Mouse (Mus musculus) frontal cortex, postnatal 10 days (tissue): ENCODE data around the gene Golga1.

Experiments used
- DNase-seq, 2 experiments: peaks; one replicate each; pipeline ENCODE4 v3.0.0; 2022; ENCODE audit warnings: low spot score in 2 of 2, mixed read lengths in 1 of 2

Golga1 gene

GRCm38 (mm10) chr2:39006149-39006730, 59.1 kb downstream of the Golga1 start:
- DNase-seq, result no peak

DNA sequence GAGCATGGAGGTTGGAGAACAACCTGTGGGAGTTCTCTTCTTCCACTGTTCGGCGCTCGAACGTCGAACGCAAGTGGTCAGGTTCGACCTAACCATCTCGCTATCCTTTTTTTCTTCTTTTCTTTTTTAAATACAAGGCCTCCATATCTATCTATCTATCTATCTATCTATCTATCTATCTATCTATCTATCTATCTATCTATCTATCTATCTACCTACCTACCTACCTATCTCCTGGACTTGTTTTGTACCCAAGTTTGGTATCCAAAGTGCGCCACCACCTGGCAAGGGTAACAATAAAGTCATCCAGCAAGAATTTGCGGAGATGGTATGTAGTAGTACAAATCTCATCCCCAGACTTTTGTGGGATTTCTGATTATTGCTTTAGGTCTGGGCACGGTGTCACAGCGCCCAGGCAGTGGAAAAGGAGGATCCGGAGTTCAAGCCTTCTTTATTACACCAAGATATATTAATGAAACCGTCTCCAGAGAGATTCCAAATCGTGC, 59.7 kb downstream of the Golga1 start, which contains the start of gene Rpl35:
Gene Rpl35 (minus strand): TSS at position 51 of the 506 bp plus-strand sequence.
- DNase-seq, result no peak

- DNase-seq, result peak; percentile 84 to 89
Observed at GRCm38 (mm10) chr2:39004880-39005435, 60.4 kb downstream of the Golga1 start, which contains the start of gene Arpc5l. Gene Arpc5l, plus strand, starts transcription at chr2:39005348.

DNA sequence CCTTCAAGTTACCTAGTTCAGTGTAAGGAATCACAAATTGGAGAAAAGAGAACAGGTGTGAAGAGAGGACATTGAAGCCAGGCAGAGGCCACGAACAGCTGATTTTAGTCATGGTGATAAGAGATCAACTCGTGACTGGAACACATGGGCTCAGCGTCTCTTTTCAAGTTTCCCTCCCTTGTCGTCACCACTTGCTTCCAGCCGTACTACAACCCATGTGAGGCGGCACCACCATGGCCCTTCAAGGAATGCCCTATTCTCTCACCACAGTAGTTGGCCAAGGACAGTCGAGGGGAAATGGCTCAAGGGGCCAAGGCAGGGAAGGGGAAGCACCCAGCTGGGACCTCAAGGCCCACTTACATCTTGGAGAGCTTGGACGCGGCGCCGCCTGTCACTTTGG, 61.0 kb downstream of the Golga1 start:
- DNase-seq, result no peak

- DNase-seq, result no peak
Observed at GRCm38 (mm10) chr2:39003512-39003911, 61.8 kb downstream of the Golga1 start.

DNA sequence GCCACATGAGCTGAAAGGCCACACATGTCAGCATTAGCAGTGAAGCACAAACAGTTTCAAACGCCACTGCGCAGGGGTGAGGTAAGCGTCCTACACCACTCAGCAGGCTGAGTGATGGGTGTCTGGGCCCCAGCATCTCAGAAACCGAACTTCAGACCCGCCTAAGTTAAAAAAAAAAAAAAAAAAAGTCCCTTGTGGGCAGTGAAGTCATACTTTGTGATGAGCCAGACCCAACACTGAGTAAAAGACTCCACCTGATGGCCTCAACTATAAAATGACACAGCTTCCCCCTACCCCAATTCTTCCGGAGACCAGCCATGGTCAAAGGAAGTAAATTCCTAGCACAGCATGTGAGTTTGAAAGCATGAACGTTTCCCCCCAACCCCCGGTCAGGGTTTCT, 62.2 kb downstream of the Golga1 start:
- no peak for DNase-seq

DNA sequence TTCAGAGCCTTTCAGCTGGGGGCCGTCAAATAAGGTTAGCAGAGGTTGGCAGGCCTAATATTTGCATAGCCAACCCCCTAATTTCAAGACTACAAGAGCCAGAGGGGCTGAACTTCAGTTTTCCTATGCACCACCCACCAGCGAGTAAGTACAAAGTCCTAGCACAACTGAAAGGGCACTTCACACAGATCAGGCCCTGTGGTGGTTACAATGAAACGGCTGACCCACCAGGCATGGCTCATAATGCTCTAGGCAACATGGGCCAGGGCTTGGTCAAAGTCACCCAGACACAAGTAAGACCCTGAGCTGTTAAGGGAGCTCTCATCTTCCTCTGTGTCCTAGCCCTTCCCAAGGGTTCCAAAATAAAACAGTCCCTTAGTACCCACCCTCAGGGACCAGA, 63.5 kb downstream of the Golga1 start:
- DNase-seq, result no peak

DNA sequence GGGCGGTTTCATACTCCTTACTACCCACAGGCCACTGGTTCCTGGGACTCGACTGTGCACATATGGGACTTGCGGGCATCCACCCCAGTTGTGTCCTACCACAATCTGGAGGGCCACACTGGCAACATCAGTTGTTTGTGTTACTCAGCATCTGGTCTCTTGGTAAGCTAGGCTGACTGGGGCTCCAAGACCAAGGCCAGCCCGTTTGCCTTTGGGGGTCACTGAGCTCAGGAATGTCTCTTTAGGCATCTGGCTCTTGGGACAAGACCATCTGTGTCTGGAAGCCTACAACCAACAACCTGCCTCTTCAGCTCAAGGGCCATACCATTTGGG, 64.8 kb downstream of the Golga1 start:
- no peak for DNase-seq

DNA sequence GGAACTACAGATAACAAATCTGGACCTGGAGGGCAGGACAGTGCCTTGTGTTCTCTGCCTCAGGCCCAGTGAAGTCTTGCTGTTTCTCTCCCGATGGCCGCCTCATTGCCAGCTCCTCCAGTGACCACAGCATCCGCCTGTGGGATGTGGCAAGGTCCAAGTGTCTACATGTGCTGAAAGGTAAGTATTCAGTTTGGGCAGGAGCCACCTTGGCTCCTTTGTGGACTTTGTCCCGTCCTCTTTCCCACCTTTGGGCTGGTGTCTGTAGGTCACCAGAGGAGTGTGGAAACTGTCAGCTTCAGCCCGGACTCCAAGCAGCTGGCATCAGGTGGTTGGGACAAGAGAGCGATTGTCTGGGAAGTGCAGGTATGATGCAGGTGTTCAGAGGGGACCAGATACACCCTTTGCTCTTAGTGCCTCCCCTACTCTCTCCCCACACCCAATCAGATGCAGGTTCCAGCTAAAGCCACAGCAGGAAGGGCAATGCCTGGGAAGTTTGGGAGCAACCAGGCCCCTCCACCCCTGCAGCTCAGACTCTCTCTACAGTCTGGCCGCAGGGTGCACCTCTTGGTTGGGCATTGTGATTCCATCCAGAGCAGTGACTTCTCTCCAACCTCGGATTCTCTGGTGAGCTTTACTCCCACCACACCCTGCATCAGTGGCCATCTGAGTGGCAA, 65.3 kb downstream of the Golga1 start:
- no peak for DNase-seq

- DNase-seq, result no peak
Observed at GRCm38 (mm10) chr2:38999381-38999780, 66.0 kb downstream of the Golga1 start.

DNA sequence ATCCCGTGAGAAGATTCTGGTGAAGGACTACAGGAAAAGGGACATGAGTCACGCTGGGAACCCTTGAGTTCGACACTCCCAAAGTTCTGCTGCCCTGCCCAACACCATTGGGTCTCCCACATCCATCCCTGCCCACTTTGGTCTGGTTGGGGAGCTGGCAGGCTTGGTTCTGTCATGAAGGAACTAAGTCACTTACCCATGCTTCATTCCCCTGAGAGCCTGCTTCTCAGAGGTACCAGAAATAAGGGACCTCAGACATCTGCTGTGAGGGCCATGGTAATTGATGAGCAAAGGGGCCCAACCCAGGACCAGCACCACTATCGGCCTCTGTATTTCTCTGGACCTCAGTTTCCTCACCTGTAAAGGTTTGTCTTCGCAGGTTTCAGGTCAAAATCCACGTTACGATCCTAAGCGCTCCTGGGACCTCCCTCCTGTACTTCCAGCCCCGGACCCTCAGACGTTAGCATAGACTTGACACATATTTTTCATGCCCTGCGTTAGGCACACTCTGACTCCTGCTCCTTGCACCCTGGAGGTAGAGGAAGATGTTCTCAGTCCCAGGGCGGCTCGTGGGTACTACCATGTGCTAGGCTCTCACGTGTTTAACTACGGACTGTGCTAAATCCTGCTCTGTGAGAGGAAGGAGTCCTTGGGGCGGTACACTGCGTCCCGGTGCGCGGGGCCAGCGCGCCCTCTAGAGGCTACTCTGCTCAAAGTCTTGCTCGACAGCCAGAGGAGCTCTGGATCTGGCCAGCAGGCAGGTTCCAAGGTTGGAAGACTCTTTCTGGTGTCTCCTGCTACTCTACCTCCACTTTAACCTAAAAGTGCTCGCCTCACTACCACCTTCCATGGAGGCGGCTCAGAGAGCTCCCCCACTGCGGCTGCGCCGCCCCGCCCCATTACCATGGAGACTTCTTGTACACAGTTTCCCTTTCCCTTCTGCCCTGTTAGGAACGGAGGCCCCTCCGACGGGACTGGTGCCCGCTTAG, 67.7 kb downstream of the Golga1 start, which contains the start of gene Wdr38:
Gene Wdr38 (plus strand): TSS at position 91 of the 989 bp plus-strand sequence.
- DNase-seq, result peak; percentile 80 to 88

DNA sequence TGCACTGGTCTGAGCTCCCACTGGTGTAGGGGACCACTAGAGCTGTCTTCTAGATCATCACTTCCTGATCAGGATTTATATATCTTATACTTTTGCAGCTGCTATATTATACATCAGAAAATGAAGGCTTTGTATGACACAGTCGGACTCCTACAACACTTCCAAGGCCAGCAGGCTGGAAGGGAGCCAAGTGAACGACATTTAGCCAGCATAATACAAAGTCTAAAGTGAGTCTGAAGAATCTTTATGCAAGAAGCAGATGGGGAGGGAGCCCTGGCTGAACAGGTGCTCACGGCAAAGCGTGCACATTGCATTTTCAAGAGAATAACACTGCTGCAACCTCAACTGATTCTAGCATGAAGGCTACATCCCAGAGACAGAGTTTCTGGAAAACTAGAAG, 72.9 kb downstream of the Golga1 start:
- DNase-seq, result no peak

GRCm38 (mm10) chr2:38992004-38992403, 73.3 kb downstream of the Golga1 start:
- no peak for DNase-seq

DNA sequence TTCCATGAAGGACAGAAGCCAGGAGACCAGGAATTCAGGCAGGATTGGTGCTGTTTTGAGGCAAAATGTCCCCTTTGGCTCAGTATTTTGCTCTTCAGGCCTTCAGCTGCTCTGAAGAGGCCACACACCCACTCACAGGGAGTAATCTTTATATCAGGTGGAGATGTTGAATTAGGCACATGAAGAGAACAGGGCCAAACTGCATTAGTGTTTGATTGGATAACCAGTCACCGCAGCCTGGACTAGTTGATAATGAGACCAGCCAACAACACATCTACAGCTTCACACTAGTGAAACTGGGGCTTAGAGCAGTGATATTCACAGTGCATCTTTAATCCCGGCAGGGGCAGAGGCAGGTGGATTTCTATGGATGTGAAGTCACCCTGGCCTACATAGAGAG, 76.4 kb downstream of the Golga1 start:
- no peak for DNase-seq

- DNase-seq, result no peak
Observed at GRCm38 (mm10) chr2:38987803-38988510, 77.4 kb downstream of the Golga1 start.

GRCm38 (mm10) chr2:38987371-38987770, 78.0 kb downstream of the Golga1 start:
- DNase-seq, result no peak

DNA sequence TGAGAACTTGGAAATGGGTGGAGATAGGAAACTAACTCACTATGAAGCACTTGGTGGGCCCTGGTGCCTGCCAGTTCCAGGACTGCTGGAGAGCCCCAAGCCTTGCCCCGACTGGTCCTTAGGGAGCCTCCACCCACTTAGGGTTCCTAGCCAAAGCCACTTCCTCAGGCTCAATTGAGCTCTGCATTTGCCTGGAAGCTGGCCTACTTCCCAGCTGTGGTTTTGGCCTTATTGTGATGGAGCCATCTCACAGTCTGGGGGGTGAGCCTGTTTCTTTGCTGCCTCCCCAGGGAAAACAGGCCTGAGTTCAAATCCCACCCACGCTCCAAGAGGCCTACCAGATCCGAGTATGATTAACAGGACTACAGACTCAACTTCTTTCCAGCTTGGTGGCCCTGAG, 78.8 kb downstream of the Golga1 start:
- no peak for DNase-seq

GRCm38 (mm10) chr2:38983456-38983855, 81.9 kb downstream of the Golga1 start:
- no peak for DNase-seq

- no peak for DNase-seq
Observed at GRCm38 (mm10) chr2:38977837-38978236, 87.5 kb downstream of the Golga1 start.

DNA sequence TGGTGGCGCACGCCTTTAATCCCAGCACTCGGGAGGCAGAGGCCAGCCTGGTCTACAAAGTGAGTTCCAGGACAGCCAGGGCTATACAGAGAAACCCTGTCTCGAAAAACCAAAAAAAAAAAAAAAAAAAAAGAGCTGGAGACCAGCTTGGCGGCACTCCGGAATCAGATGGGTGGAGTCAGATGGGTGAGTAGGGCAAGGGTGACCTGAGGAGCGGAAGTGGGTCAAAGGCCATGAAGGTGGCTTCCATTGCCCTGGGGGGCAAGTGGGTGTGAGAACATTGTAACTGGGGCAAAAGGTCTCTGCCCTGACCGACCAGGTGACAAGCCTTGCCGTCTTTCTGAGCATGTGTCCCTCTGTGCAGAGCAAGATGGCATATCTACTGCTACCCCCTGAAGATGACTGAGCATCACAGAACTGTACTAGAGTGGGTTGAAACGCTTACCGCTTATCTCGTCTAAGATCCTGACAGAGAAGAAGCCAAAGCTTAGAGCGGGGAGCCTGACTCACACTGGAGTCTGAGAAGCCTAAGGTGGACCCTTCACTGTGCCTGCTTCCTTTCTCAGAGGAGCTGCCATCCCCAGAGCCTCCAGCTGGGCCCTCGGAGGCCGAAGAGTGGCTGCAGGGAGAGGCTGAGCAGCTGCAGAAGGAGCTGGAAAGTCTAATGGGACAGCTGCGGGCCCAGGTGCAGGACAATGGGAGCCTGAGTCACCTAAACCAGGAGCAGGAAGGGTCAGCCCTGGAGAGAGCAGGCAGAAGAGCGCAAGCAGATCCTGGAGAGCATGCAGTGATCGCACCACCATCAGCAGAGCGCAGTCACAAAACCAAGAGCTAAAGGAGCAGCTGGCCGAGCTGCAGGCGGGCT, 89.2 kb downstream of the Golga1 start:
- no peak for DNase-seq
